Mouse (Mus musculus) heart, embryonic 13.5 days (tissue): ENCODE measurements around the gene Olfr1412. TPM values are rescaled to one million over a fixed set of nuclear protein-coding genes. Genes with fewer than 3 reads are reported as not detected.

Source experiments
- ATAC-seq: fragments of 200-750 bp; cut with Nextera tagmentation; 2 replicates; pipeline ENCODE4 v1.8.0; 2017; ENCODE audit warnings: moderate TSS enrichment; ENCODE audit not compliant: insufficient number of reproducible peaks, low FRiP score, low TSS enrichment; ENCODE audit errors: extremely low read depth
- H3K27ac ChIP-seq: fragments of 300-500 bp; sonication (generic); replicated peaks from 2 replicates; pipeline ENCODE4 v1.5.1; 2015; ENCODE audit warnings: moderate library complexity, mild to moderate bottlenecking, inconsistent platforms
- H3K27me3 ChIP-seq: fragments of 300-500 bp; sonication (generic); replicated peaks from 2 replicates; pipeline ENCODE4 v1.6.1; 2015; ENCODE audit warnings: mild to moderate bottlenecking, inconsistent platforms
- H3K36me3 ChIP-seq: fragments of 300-500 bp; sonication (generic); 2 replicates; pipeline ENCODE4 v1.6.1; 2015; ENCODE audit warnings: mild to moderate bottlenecking, inconsistent platforms
- H3K4me1 ChIP-seq: fragments of 300-500 bp; sonication (generic); 2 replicates; pipeline ENCODE4 v1.6.1; 2015; ENCODE audit warnings: inconsistent platforms
- H3K4me2 ChIP-seq: fragments of 300-500 bp; sonication (generic); 2 replicates; pipeline ENCODE4 v1.6.1; 2015; ENCODE audit warnings: inconsistent platforms, mild to moderate bottlenecking, moderate library complexity
- H3K4me3 ChIP-seq: fragments of 300-500 bp; sonication (generic); 2 replicates; pipeline ENCODE4 v1.5.1; 2015; ENCODE audit warnings: moderate library complexity, mild to moderate bottlenecking, inconsistent platforms
- H3K9ac ChIP-seq: fragments of 300-500 bp; sonication (generic); 2 replicates; pipeline ENCODE4 v1.6.1; 2015; ENCODE audit warnings: inconsistent platforms, mild to moderate bottlenecking, moderate library complexity
- H3K9me3 ChIP-seq: fragments of 300-500 bp; sonication (generic); 2 replicates; pipeline ENCODE4 v1.6.1; 2016; ENCODE audit warnings: inconsistent platforms
- WGBS: fragments of 180-500 bp; shearing (Covaris S2); methylation state at CpG from one replicate; pipeline ENCODE4 v1.1.7; 2015; ENCODE audit warnings: mixed read lengths; 5-methylcytosine and 5-hydroxymethylcytosine counted together
- polyA plus RNA-seq: library from polyadenylated mRNA; unstranded; fragments of >200 nt; fragmentation: Nextera tagmentation; extraction: Ambion mirVana; gene quantifications from 2 replicates; pipeline ENCODE4 v1.2.1, GENCODE M21; 2015

Olfr1412 gene
- polyA plus RNA-seq, 1 experiment from 2014 or later: not detected

- peaks cover 45% of the 10 kb centered on the region for H3K27me3 ChIP-seq
- no peak overlapping the region for H3K27ac ChIP-seq
- no peak for ATAC-seq
- H3K4me3 ChIP-seq: no peak overlapping the region
- H3K4me1 ChIP-seq: no peaks in the 10 kb centered on the region
- H3K9ac ChIP-seq: no peak overlapping the region
- no peak overlapping the region for H3K4me2 ChIP-seq
- no peaks in the 10 kb centered on the region for H3K9me3 ChIP-seq
- H3K36me3 ChIP-seq: no peaks in the 10 kb centered on the region
- 59% methylated on average over 1 of the region's 1 CpGs for WGBS
These were observed 30.5 kb downstream of the Olfr1412 start for GRCm38 (mm10) chr1:92616046-92616445.

- no peak within 1 kb of the TSS for H3K4me2 ChIP-seq
- H3K9me3 ChIP-seq: no peaks in the 10 kb centered on the region
- no peaks in the 10 kb centered on the region for H3K4me1 ChIP-seq
- H3K4me3 ChIP-seq: no peak within 1 kb of the TSS
- ATAC-seq: no peak
- H3K27me3 ChIP-seq: peaks cover 36% of the 10 kb centered on the region
- no peaks in the 10 kb centered on the region for H3K36me3 ChIP-seq
- no peak within 1 kb of the TSS for H3K9ac ChIP-seq
- WGBS: 70% methylated on average over 2 of the region's 2 CpGs
- H3K27ac ChIP-seq: no peak within 1 kb of the TSS
These were observed 31.9 kb downstream of the Olfr1412 start, which contains the start of gene Olfr12 for GRCm38 (mm10) chr1:92617488-92617887. TSS of gene Olfr12 (plus strand) at chr1:92617788.

GRCm38 (mm10) chr1:92618360-92618759, 32.8 kb downstream of the Olfr1412 start:
- Histone ChIP-seq H3K36me3 (no peaks in the 10 kb centered on the region), H3K4me1 (no peaks in the 10 kb centered on the region), H3K9ac (no peak overlapping the region), H3K9me3 (no peaks in the 10 kb centered on the region), H3K4me3 (no peak overlapping the region), H3K27ac (no peak overlapping the region), H3K27me3 (peaks cover 32% of the 10 kb centered on the region), H3K4me2 (no peak overlapping the region)
- 45% methylated on average over 4 of the region's 4 CpGs for WGBS
- no peak for ATAC-seq

GRCm38 (mm10) chr1:92628227-92628626, 42.6 kb downstream of the Olfr1412 start:
- Histone ChIP-seq H3K27me3 (0 out of 2 replicates have a peak, but pooled peaks cover 20% of the 10 kb centered on the region), H3K4me3 (no peak overlapping the region), H3K27ac (no peak overlapping the region), H3K4me2 (no peak overlapping the region), H3K36me3 (no peaks in the 10 kb centered on the region), H3K9me3 (no peaks in the 10 kb centered on the region), H3K9ac (no peak overlapping the region), H3K4me1 (no peaks in the 10 kb centered on the region)
- no peak for ATAC-seq
- WGBS: 65% methylated on average over 4 of the region's 4 CpGs

GRCm38 (mm10) chr1:92632196-92632595, 46.6 kb downstream of the Olfr1412 start:
- Histone ChIP-seq H3K9ac (no peak overlapping the region), H3K9me3 (no peaks in the 10 kb centered on the region), H3K36me3 (peaks cover 14% of the 10 kb centered on the region), H3K4me1 (0 out of 2 replicates have a peak, but pooled peaks cover 3% of the 10 kb centered on the region), H3K27me3 (0 out of 2 replicates have a peak, but pooled peaks cover 16% of the 10 kb centered on the region), H3K4me3 (no peak overlapping the region), H3K4me2 (no peak overlapping the region), H3K27ac (no peak overlapping the region)
- WGBS: 67% methylated on average over 5 of the region's 5 CpGs
- ATAC-seq: no peak

GRCm38 (mm10) chr1:92632948-92633347, 47.4 kb downstream of the Olfr1412 start:
- Histone ChIP-seq H3K27ac (no peak overlapping the region), H3K4me2 (no peak overlapping the region), H3K4me1 (0 out of 2 replicates have a peak, but pooled peaks cover 3% of the 10 kb centered on the region), H3K4me3 (no peak overlapping the region), H3K27me3 (0 out of 2 replicates have a peak, but pooled peaks cover 16% of the 10 kb centered on the region), H3K36me3 (peaks cover 21% of the 10 kb centered on the region), H3K9ac (no peak overlapping the region), H3K9me3 (no peaks in the 10 kb centered on the region)
- 62% methylated on average over 6 of the region's 6 CpGs for WGBS
- no peak for ATAC-seq

- H3K4me3 ChIP-seq: no peak overlapping the region
- peaks cover 29% of the 10 kb centered on the region for H3K36me3 ChIP-seq
- H3K27me3 ChIP-seq: 0 out of 2 replicates have a peak, but pooled peaks cover 16% of the 10 kb centered on the region
- H3K27ac ChIP-seq: no peak overlapping the region
- no peak overlapping the region for H3K4me2 ChIP-seq
- H3K9ac ChIP-seq: no peak overlapping the region
- WGBS: 81% methylated on average over 8 of the region's 8 CpGs
- ATAC-seq: no peak
- H3K9me3 ChIP-seq: no peaks in the 10 kb centered on the region
- 0 out of 2 replicates have a peak, but pooled peaks cover 3% of the 10 kb centered on the region for H3K4me1 ChIP-seq
These were observed 48.1 kb downstream of the Olfr1412 start for GRCm38 (mm10) chr1:92633726-92634125.

GRCm38 (mm10) chr1:92634569-92634968, 49.0 kb downstream of the Olfr1412 start:
- no peaks in the 10 kb centered on the region for H3K9me3 ChIP-seq
- ATAC-seq: no peak
- H3K27me3 ChIP-seq: 0 out of 2 replicates have a peak, but pooled peaks cover 16% of the 10 kb centered on the region
- no peak overlapping the region for H3K27ac ChIP-seq
- H3K9ac ChIP-seq: no peak overlapping the region
- no peak overlapping the region for H3K4me2 ChIP-seq
- 0 out of 2 replicates have a peak, but pooled peaks cover 3% of the 10 kb centered on the region for H3K4me1 ChIP-seq
- peaks cover 38% of the 10 kb centered on the region for H3K36me3 ChIP-seq
- H3K4me3 ChIP-seq: no peak overlapping the region
- 43% methylated on average over 1 of the region's 1 CpGs for WGBS

GRCm38 (mm10) chr1:92634976-92635599, 49.5 kb downstream of the Olfr1412 start:
- Histone ChIP-seq H3K4me2 (no peak overlapping the region), H3K4me1 (peaks cover 5% of the 10 kb centered on the region; the same call in 1 of the 2 replicates), H3K27me3 (0 out of 2 replicates have a peak, but pooled peaks cover 16% of the 10 kb centered on the region), H3K36me3 (peaks cover 39% of the 10 kb centered on the region), H3K27ac (no peak overlapping the region), H3K9ac (no peak overlapping the region), H3K4me3 (no peak overlapping the region), H3K9me3 (no peaks in the 10 kb centered on the region)
- no peak; the same call in 1 of the 2 replicates for ATAC-seq
- 81% methylated on average over 4 of the region's 4 CpGs for WGBS

- ATAC-seq: no peak
- 0 out of 2 replicates have a peak, but pooled peaks cover 11% of the 10 kb centered on the region for H3K27me3 ChIP-seq
- H3K36me3 ChIP-seq: peaks cover 39% of the 10 kb centered on the region
- 76% methylated on average over 8 of the region's 8 CpGs for WGBS
- no peak overlapping the region for H3K4me3 ChIP-seq
- no peak overlapping the region for H3K27ac ChIP-seq
- H3K4me2 ChIP-seq: no peak overlapping the region
- peaks cover 14% of the 10 kb centered on the region for H3K4me1 ChIP-seq
- no peak overlapping the region for H3K9ac ChIP-seq
- H3K9me3 ChIP-seq: no peaks in the 10 kb centered on the region
These were observed 50.4 kb downstream of the Olfr1412 start for GRCm38 (mm10) chr1:92636015-92636414.

- H3K4me2 ChIP-seq: no peak overlapping the region
- H3K9me3 ChIP-seq: no peaks in the 10 kb centered on the region
- no peak overlapping the region for H3K9ac ChIP-seq
- no peak overlapping the region for H3K4me3 ChIP-seq
- H3K27me3 ChIP-seq: 0 out of 2 replicates have a peak, but pooled peaks cover 6% of the 10 kb centered on the region
- H3K36me3 ChIP-seq: peaks cover 39% of the 10 kb centered on the region
- WGBS: 89% methylated on average over 11 of the region's 11 CpGs
- H3K4me1 ChIP-seq: peaks cover 16% of the 10 kb centered on the region
- H3K27ac ChIP-seq: no peak overlapping the region
- no peak for ATAC-seq
These were observed 51.1 kb downstream of the Olfr1412 start for GRCm38 (mm10) chr1:92636676-92637075.
